In the genomic region with DNA sequence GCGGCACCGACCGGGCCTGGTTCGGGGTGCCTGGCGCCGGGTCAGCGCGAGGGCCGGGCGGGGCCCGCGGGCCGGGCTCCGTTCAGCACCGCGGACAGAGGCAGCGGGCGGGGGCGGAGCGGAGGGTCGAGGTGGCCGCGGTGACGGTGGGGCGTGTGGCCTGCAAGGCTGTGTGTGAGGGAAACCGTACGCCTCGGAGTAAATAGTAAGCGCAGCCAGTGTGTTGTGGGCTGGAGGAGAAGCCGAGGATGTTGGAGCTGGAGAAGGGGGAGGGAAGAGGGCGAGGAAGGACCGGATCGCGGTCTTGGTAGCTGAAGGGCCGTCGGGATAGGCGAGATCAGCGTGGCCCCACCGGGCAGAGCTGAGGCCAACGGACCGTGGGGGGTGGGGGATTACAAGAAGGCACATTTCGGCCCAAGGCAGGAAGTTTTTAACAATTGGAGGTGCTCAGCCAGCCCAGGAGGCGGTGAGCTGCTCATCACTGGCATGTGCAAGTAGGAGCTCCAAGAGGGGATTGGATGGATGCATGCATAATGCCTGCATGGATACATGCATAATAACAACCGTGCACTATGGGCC, we compare ENCODE assay signal across 8 mouse cellular contexts. TPM values are rescaled to one million over a fixed set of nuclear protein-coding genes. Genes with fewer than 3 reads are reported as not detected.
DNase-seq lines count a peak whose midpoint lies in the region; ATAC-seq and TF ChIP-seq lines count a peak whose summit lies in the region.

No protein-coding gene starts in this region.

- peak overlapping the region; percentile 89 for H3K4me2 ChIP-seq in limb, embryonic 14.5 days (replicated peaks; ENCODE audit: low read depth, low read length, severe bottlenecking)
- H3K4me2 ChIP-seq in midbrain, embryonic 13.5 days (replicated peaks) = peak overlapping the region; percentile 74
- peak overlapping the region; percentile 95 for H3K4me2 ChIP-seq in stomach, embryonic 14.5 days (replicated peaks; ENCODE audit: low read depth, low read length)

- no peak overlapping the region for H3K27ac ChIP-seq in limb, embryonic 14.5 days (replicated peaks; ENCODE audit: low read depth, low read length)
- peak overlapping the region; percentile 84 for H3K27ac ChIP-seq in midbrain, embryonic 13.5 days
- no peak overlapping the region for H3K27ac ChIP-seq in stomach, embryonic 14.5 days (ENCODE audit: low read length)

- peak; percentile 22 for DNase-seq in layer of hippocampus, adult 11-12 months (ENCODE audit: low spot score)
- DNase-seq in layer of hippocampus, adult 9-10 months (ENCODE audit: low spot score) = no peak
- peak; percentile 72 for DNase-seq in embryo, embryonic 10.5 days (ENCODE audit: low spot score)
- peak; percentile 58 to 74 for DNase-seq in gastrocnemius, postnatal 4 days (ENCODE audit: low spot score in 2 of 2)
- peak; percentile 46 for DNase-seq in kidney, adult 18-20 months
- peak; percentile 38 for DNase-seq in limb, embryonic 14.5 days (ENCODE audit: low spot score)

- no peak for TF ChIP-seq POLR2A in limb, embryonic 14.5 days (IDR thresholded peaks at IDR 0.05; ENCODE audit: borderline replicate concordance, extremely low read depth, insufficient read depth, insufficient read length)

- no peak overlapping the region for H3K9ac ChIP-seq in limb, embryonic 14.5 days (ENCODE audit: low read depth, low read length, severe bottlenecking)
- H3K9ac ChIP-seq in midbrain, embryonic 13.5 days (replicated peaks) = peak overlapping the region; percentile 96
- H3K9ac ChIP-seq in stomach, embryonic 14.5 days (replicated peaks; ENCODE audit: low read depth, low read length) = no peak overlapping the region

- peak; percentile 77 for ATAC-seq in limb, embryonic 14.5 days (ENCODE audit: low FRiP score, low read depth)
- ATAC-seq in midbrain, embryonic 13.5 days = peak; percentile 80
- ATAC-seq in stomach, embryonic 14.5 days (ENCODE audit: insufficient number of reproducible peaks, insufficient read depth, low FRiP score, low read depth) = peak; percentile 61; the same call in 1 of the 2 replicates

- H3K9me3 ChIP-seq in limb, embryonic 14.5 days (ENCODE audit: control insufficient read depth, low read length) = no peaks in the 10 kb centered on the region
- no peaks in the 10 kb centered on the region for H3K9me3 ChIP-seq in midbrain, embryonic 13.5 days
- no peaks in the 10 kb centered on the region for H3K9me3 ChIP-seq in stomach, embryonic 14.5 days (ENCODE audit: control insufficient read depth, low read depth, low read length)

- peaks cover 43% of the 10 kb centered on the region for H3K27me3 ChIP-seq in limb, embryonic 14.5 days (ENCODE audit: control insufficient read depth, insufficient read depth, low read length)
- peaks cover 25% of the 10 kb centered on the region for H3K27me3 ChIP-seq in midbrain, embryonic 13.5 days
- H3K27me3 ChIP-seq in stomach, embryonic 14.5 days (ENCODE audit: control insufficient read depth, insufficient read depth, low read length) = peaks cover 16% of the 10 kb centered on the region; the same call in 1 of the 2 replicates

- H3K36me3 ChIP-seq in limb, embryonic 14.5 days (ENCODE audit: control insufficient read depth, insufficient read depth, low read length) = no peaks in the 10 kb centered on the region
- H3K36me3 ChIP-seq in midbrain, embryonic 13.5 days = no peaks in the 10 kb centered on the region
- H3K36me3 ChIP-seq in stomach, embryonic 14.5 days (ENCODE audit: control insufficient read depth, insufficient read depth, low read length) = no peaks in the 10 kb centered on the region

- H3K4me3 ChIP-seq in limb, embryonic 14.5 days (replicated peaks; ENCODE audit: low read length) = peak overlapping the region; percentile 38
- H3K4me3 ChIP-seq in midbrain, embryonic 13.5 days (replicated peaks) = peak overlapping the region; percentile 79
- peak overlapping the region; percentile 31 for H3K4me3 ChIP-seq in stomach, embryonic 14.5 days (ENCODE audit: low read depth, low read length)

- 0 out of 2 replicates have a peak, but pooled peaks cover 3% of the 10 kb centered on the region for H3K4me1 ChIP-seq in limb, embryonic 14.5 days (ENCODE audit: control insufficient read depth, insufficient read depth, low read length)
- H3K4me1 ChIP-seq in midbrain, embryonic 13.5 days (replicated peaks) = peaks cover 38% of the 10 kb centered on the region
- 0 out of 2 replicates have a peak, but pooled peaks cover 7% of the 10 kb centered on the region for H3K4me1 ChIP-seq in stomach, embryonic 14.5 days (ENCODE audit: control insufficient read depth, insufficient read depth, low read length)

- 3% methylated on average over 39 of the region's 44 CpGs for WGBS in limb, embryonic 14.5 days
- under 1% methylated on average over 43 of the region's 44 CpGs for WGBS in midbrain, embryonic 13.5 days
- WGBS in stomach, embryonic 14.5 days = 2% methylated on average over 44 of the region's 44 CpGs

RNA-seq across cellular contexts. Expression of a gene that starts 0.6 kb away (rescaled TPM):
- under 1 TPM; 0.05 TPM for total RNA-seq in gastrocnemius, postnatal 4 days (2021)
- polyA plus RNA-seq in limb, embryonic 14.5 days (2012; rRNA removed) = 0.30 and 0.44 TPM in 2 replicates
- polyA plus RNA-seq in limb, embryonic 14.5 days (2014; fragmentation: Nextera tagmentation; extraction: Ambion mirVana) = 0.04 and 0.07 TPM in 2 replicates
- polyA plus RNA-seq in midbrain, embryonic 13.5 days (2015; fragmentation: Nextera tagmentation; extraction: Ambion mirVana) = 9.1 and 9.4 TPM in 2 replicates
- 0.25 and 0.51 TPM in 2 replicates for polyA plus RNA-seq in stomach, embryonic 14.5 days (2014; fragmentation: Nextera tagmentation; extraction: Ambion mirVana)

RNA-seq across cellular contexts. Expression of a gene that starts 24.9 kb away (rescaled TPM):
- 10 to 100 TPM; 14.2 to 14.9 TPM for total RNA-seq in gastrocnemius, postnatal 4 days (2021)
- polyA plus RNA-seq in limb, embryonic 14.5 days (2012; rRNA removed) = 6.2 and 8.2 TPM in 2 replicates
- polyA plus RNA-seq in limb, embryonic 14.5 days (2014; fragmentation: Nextera tagmentation; extraction: Ambion mirVana) = 4.3 and 5.2 TPM in 2 replicates
- 2.4 and 2.5 TPM in 2 replicates for polyA plus RNA-seq in midbrain, embryonic 13.5 days (2015; fragmentation: Nextera tagmentation; extraction: Ambion mirVana)
- polyA plus RNA-seq in stomach, embryonic 14.5 days (2014; fragmentation: Nextera tagmentation; extraction: Ambion mirVana) = 14.7 and 15.3 TPM in 2 replicates

RNA-seq across cellular contexts. Expression of a gene that starts 40.1 kb away (rescaled TPM):
- total RNA-seq in gastrocnemius, postnatal 4 days (2021) = not detected
- not detected in 2 replicates for polyA plus RNA-seq in limb, embryonic 14.5 days (2012; rRNA removed)
- not detected in 2 replicates for polyA plus RNA-seq in limb, embryonic 14.5 days (2014; fragmentation: Nextera tagmentation; extraction: Ambion mirVana)
- not detected in 2 replicates for polyA plus RNA-seq in midbrain, embryonic 13.5 days (2015; fragmentation: Nextera tagmentation; extraction: Ambion mirVana)
- not detected in 2 replicates for polyA plus RNA-seq in stomach, embryonic 14.5 days (2014; fragmentation: Nextera tagmentation; extraction: Ambion mirVana)

RNA-seq across cellular contexts. Expression of a gene that starts 43.5 kb away (rescaled TPM):
- 10 to 100 TPM; 11.4 to 13.5 TPM for total RNA-seq in gastrocnemius, postnatal 4 days (2021)
- 20.6 and 22.2 TPM in 2 replicates for polyA plus RNA-seq in limb, embryonic 14.5 days (2012; rRNA removed)
- 12.1 and 14.1 TPM in 2 replicates for polyA plus RNA-seq in limb, embryonic 14.5 days (2014; fragmentation: Nextera tagmentation; extraction: Ambion mirVana)
- polyA plus RNA-seq in midbrain, embryonic 13.5 days (2015; fragmentation: Nextera tagmentation; extraction: Ambion mirVana) = 24.3 and 25.2 TPM in 2 replicates
- 12.8 and 15.0 TPM in 2 replicates for polyA plus RNA-seq in stomach, embryonic 14.5 days (2014; fragmentation: Nextera tagmentation; extraction: Ambion mirVana)

RNA-seq across cellular contexts. Expression of a gene that starts 46.5 kb away (rescaled TPM):
- 10 to 100 TPM; 12.4 to 13.3 TPM for total RNA-seq in gastrocnemius, postnatal 4 days (2021)
- polyA plus RNA-seq in limb, embryonic 14.5 days (2012; rRNA removed) = 36.1 and 38.5 TPM in 2 replicates
- 31.3 and 35.0 TPM in 2 replicates for polyA plus RNA-seq in limb, embryonic 14.5 days (2014; fragmentation: Nextera tagmentation; extraction: Ambion mirVana)
- polyA plus RNA-seq in midbrain, embryonic 13.5 days (2015; fragmentation: Nextera tagmentation; extraction: Ambion mirVana) = 44.5 and 46.1 TPM in 2 replicates
- polyA plus RNA-seq in stomach, embryonic 14.5 days (2014; fragmentation: Nextera tagmentation; extraction: Ambion mirVana) = 41.6 and 50.2 TPM in 2 replicates
